Mouse (Mus musculus) frontal cortex, postnatal 14 days (tissue): ENCODE measurements around the gene Grwd1.

ENCODE experiments used
- DNase-seq, 2 experiments: peaks; one replicate each; pipeline ENCODE4 v3.0.0; 2022; ENCODE audit warnings: low spot score in 2 of 2

Grwd1 gene

GRCm38 (mm10) chr7:45842950-45843744 lies 12.4 kb upstream of the Grwd1 start:
- DNase-seq, result no peak

- DNase-seq, result no peak
Measured at GRCm38 (mm10) chr7:45833924-45834323, 3.2 kb upstream of the Grwd1 start.

- no peak for DNase-seq
Measured at GRCm38 (mm10) chr7:45833148-45833790, 2.5 kb upstream of the Grwd1 start.

GRCm38 (mm10) chr7:45832428-45832827 lies 1.7 kb upstream of the Grwd1 start:
- no peak for DNase-seq

- no peak for DNase-seq
Measured at GRCm38 (mm10) chr7:45831128-45831525, 383 bp upstream of the Grwd1 start.

- DNase-seq, result no peak
Measured at GRCm38 (mm10) chr7:45826631-45827030, 4.1 kb downstream of the Grwd1 start.

GRCm38 (mm10) chr7:45824598-45824997 lies 6.1 kb downstream of the Grwd1 start, which contains the start of gene Kcnj14:
Gene Kcnj14 (minus strand): TSS chr7:45824782.
- DNase-seq, result no peak

GRCm38 (mm10) chr7:45820913-45821312 lies 9.8 kb downstream of the Grwd1 start:
- no peak for DNase-seq

GRCm38 (mm10) chr7:45819843-45820242 lies 10.9 kb downstream of the Grwd1 start:
- no peak for DNase-seq

- no peak for DNase-seq
Measured at GRCm38 (mm10) chr7:45815984-45816351, 14.8 kb downstream of the Grwd1 start.

GRCm38 (mm10) chr7:45815323-45815983 lies 15.3 kb downstream of the Grwd1 start:
- DNase-seq, result peak in 1 of 2 experiments; percentile 27

- no peak for DNase-seq
Measured at GRCm38 (mm10) chr7:45814841-45815240, 15.9 kb downstream of the Grwd1 start.

- DNase-seq, result peak; percentile 98 to 100
Measured at GRCm38 (mm10) chr7:45813787-45814779, 16.7 kb downstream of the Grwd1 start, which contains the start of gene Cyth2. Gene Cyth2 (minus strand): TSS chr7:45814581.

GRCm38 (mm10) chr7:45812921-45813320 lies 17.8 kb downstream of the Grwd1 start:
- peak in 1 of 2 experiments; percentile 16 for DNase-seq

GRCm38 (mm10) chr7:45809276-45810075 lies 21.3 kb downstream of the Grwd1 start:
- no peak for DNase-seq

- DNase-seq, result no peak
Measured at GRCm38 (mm10) chr7:45808471-45808870, 22.3 kb downstream of the Grwd1 start.

- peak in 1 of 2 experiments; percentile 10 for DNase-seq
Measured at GRCm38 (mm10) chr7:45805941-45806340, 24.8 kb downstream of the Grwd1 start.

- no peak for DNase-seq
Measured at GRCm38 (mm10) chr7:45802551-45802950, 28.2 kb downstream of the Grwd1 start.

GRCm38 (mm10) chr7:45801348-45801747 lies 29.4 kb downstream of the Grwd1 start:
- peak; percentile 81 to 88 for DNase-seq

GRCm38 (mm10) chr7:45800546-45801204 lies 30.1 kb downstream of the Grwd1 start:
- DNase-seq, result no peak
